Mouse (Mus musculus): ENCODE results near the gene Gulp1. TPM values are rescaled to one million over a fixed set of nuclear protein-coding genes. Genes with fewer than 3 reads are reported as not detected.

The Gulp1 gene
- polyA plus RNA-seq (2014; fragmentation: Illumina TruSeq; extraction: RNeasy Lipid Tissue Mini Kit (QIAGEN cat#74804); ENCODE audit: low read depth, low replicate concordance), result 1.8 TPM

GRCm38 (mm10) chr1:44551461-44552370 lies at the start of gene Gulp1:
TSS of gene Gulp1 (plus strand) at chr1:44551511.

Measured in testis, adult 10 weeks (tissue).